Mouse (Mus musculus) cerebral cortex, adult 2 months (tissue): Measurements from ENCODE around the gene Cyth3.

Experiments
- WGBS: fragments of 180-500 bp; shearing (Covaris S2); methylation state at CpG from one replicate; pipeline ENCODE4 v1.1.7; 2018; 5-methylcytosine and 5-hydroxymethylcytosine counted together

The Cyth3 gene

GRCm38 (mm10) chr5:143705659-143705982 lies 83.4 kb downstream of the Cyth3 start:
- WGBS = 71% methylated on average over 1 of the region's 1 CpGs

- WGBS = 72% methylated on average over 9 of the region's 9 CpGs
These were observed 84.0 kb downstream of the Cyth3 start for GRCm38 (mm10) chr5:143706030-143706821.

GRCm38 (mm10) chr5:143706822-143707200 lies 84.6 kb downstream of the Cyth3 start:
- 90% methylated on average over 7 of the region's 7 CpGs for WGBS

GRCm38 (mm10) chr5:143711326-143711725 lies 89.1 kb downstream of the Cyth3 start:
- WGBS = 12% methylated on average over 7 of the region's 7 CpGs

- 60% methylated on average over 14 of the region's 14 CpGs for WGBS
These were observed 90.0 kb downstream of the Cyth3 start for GRCm38 (mm10) chr5:143712011-143712800.

- WGBS = 70% methylated on average over 7 of the region's 7 CpGs
These were observed 99.7 kb downstream of the Cyth3 start for GRCm38 (mm10) chr5:143721962-143722361.

GRCm38 (mm10) chr5:143730915-143731314 lies 108.7 kb downstream of the Cyth3 start:
- 5% methylated on average over 6 of the region's 6 CpGs for WGBS

GRCm38 (mm10) chr5:143731483-143732112 lies 109.4 kb downstream of the Cyth3 start:
- under 1% methylated on average over 62 of the region's 82 CpGs for WGBS

GRCm38 (mm10) chr5:143732180-143732891 lies 110.1 kb downstream of the Cyth3 start, which contains the start of gene Usp42:
TSS of gene Usp42 (minus strand) at chr5:143732280.
- under 1% methylated on average over 63 of the region's 82 CpGs for WGBS

GRCm38 (mm10) chr5:143749630-143750208 lies 127.5 kb downstream of the Cyth3 start:
- WGBS = 81% methylated on average over 2 of the region's 2 CpGs

- WGBS = 92% methylated on average over 9 of the region's 9 CpGs
These were observed 133.4 kb downstream of the Cyth3 start for GRCm38 (mm10) chr5:143755529-143756141.

- 20% methylated on average over 28 of the region's 28 CpGs for WGBS
These were observed 135.7 kb downstream of the Cyth3 start for GRCm38 (mm10) chr5:143757755-143758443.

- WGBS = 86% methylated on average over 8 of the region's 8 CpGs
These were observed 137.3 kb downstream of the Cyth3 start for GRCm38 (mm10) chr5:143759554-143759953.
